Mouse (Mus musculus) kidney, adult 9 months (tissue): Measurements from ENCODE around the gene Mfsd13b.

Experiments used
- DNase-seq: peaks from one replicate; pipeline ENCODE4 v3.0.0; 2022

The Mfsd13b gene

DNA sequence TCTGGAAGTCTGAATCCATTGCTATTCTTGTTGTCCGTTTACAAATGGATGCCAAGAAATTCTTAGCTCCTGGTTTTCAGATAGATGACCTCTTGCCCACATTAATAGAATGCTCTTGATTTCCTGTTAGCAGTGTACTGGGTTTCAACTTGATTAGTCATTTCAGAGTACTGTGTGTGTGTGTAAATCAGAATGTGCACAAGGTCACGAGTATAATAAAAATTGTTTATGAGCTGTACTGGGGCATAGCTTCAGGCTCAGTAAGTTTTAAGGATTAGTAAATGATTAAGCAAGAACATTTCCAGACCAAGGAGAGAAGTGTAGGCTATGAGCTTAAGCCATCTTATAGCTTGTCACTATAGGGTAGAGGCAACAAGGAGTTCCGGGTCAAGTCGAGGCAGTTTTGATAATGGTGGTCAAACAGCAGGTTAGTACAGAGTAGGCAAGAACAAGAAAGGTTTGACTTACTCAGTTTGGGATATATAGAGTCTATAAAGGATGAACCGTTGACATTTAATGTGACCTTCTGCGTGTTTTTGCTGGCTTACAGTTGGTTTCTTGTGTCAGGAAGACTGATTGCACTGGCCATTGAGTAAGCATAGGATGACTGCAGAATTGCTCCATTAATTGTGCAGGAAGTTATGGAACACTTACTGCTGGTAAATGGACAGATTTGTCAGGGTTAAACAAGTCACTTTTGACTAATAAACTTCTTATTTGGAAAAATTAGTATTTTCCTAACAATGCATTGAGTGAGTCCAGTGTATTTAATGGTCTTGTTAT, 63.6 kb downstream of the Mfsd13b start:
- peak; percentile 48 for DNase-seq

DNA sequence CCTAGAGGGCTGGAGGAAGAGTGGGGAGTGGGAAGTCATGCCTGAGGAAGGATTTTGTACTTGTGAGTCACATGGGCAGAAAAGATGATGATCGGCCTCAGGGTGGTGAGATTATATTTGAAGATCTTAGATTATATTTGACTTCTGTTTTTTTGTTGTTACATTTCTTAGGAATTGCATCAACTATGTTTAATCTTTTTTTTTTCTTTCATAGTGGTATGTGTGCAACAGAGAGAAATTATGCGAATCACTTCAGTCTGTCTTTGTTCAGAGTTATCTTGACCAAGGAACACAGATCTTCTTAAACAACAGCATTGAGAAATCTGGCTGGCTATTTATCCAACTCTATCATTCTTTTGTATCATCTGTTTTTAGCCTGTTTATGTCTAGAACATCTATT, 65.3 kb downstream of the Mfsd13b start:
- no peak for DNase-seq

DNA sequence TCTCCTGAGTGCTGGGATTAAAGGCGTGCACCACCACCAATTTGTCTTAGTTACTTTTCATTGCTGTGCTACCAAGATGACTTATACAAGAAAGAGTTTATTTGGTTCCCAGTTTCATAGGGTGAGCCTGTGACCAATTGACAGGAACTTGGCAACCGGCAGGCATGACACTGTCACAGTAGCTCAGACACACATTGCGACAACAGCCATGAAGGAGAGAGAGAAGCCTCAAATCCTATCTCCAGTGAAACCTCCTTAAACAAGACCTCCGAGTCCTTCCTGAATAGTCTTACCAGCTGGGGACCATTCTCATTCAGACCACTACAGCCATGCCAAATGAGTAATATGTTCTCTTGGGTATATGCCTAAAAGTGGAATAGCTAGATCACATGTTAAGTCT, 70.8 kb downstream of the Mfsd13b start:
- DNase-seq, result no peak

DNA sequence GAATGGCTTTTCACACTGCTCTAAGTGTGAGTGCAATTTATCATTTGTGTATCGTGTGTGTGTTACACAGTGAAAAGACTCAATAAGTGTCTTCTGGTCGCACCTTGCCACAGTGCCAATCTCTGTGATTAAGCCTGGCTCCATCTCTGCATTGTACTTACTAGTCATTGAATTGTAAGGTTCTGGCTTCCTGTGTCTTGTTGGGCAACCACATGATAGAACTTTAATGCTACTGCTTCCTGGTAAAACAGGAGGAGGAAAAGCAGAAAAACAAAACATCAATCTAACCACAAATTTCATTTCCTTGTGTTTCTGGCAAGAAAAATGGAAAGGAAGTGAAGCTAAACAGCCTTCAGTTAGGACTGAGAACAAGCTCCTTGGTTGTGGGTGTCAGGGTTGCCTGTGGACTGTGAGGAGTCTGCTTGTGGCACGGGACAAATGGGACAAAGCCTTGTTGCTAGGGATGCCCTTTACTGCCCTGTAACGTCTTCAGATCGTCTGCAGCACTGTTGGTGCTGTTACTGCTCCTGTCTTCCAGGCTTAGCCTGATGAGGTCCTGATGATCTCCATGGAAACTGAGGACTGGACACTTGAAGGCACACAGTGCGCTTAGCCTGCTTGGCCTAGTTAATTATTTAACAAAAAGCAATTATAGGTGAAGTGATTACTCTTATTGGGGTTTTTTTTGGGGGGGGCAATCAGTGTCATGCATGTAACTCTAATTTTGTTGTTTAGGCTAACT, 77.3 kb downstream of the Mfsd13b start:
- no peak for DNase-seq

DNA sequence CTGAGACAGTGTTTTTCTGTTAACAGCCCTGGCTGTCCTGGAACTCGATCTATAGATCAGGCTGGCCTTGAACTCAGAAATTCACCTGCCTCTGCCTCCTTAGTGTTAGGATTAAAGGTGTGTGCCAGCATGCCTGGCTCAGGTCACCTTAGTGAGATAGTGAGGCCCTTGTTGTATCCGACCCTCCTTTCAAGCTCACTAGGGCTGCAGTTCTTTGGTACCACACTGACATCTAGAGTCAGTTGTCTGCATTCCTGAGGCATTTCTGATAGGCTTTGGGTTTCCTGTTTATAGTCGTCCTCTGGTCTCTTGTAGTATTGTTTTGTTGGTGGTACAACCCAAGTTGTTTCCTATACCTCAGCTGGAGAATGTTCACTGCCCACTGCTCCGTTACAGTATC, 82.0 kb downstream of the Mfsd13b start:
- DNase-seq, result peak; percentile 58
